Mouse (Mus musculus) bone marrow, adult 2 months (tissue): Measurements from ENCODE around the gene 2310034G01Rik. TPM values are rescaled to one million over a fixed set of nuclear protein-coding genes. Genes with fewer than 3 reads are reported as not detected.

Experiments
- H3K27ac ChIP-seq: fragments of 200-500 bp; 2 replicates; pipeline ENCODE4 v1.5.1; 2012; ENCODE audit warnings: low read depth, mild to moderate bottlenecking, control low read depth, inconsistent platforms, low read length; ENCODE audit not compliant: control insufficient read depth, poor library complexity, insufficient read depth
- H3K4me1 ChIP-seq: fragments of 200-500 bp; 2 replicates; pipeline ENCODE4 v1.6.1; 2011; ENCODE audit warnings: low read length; ENCODE audit not compliant: control insufficient read depth, insufficient read depth
- H3K4me3 ChIP-seq: fragments of 200-500 bp; replicated peaks from 2 replicates; pipeline ENCODE3; 2011; ENCODE audit warnings: mild to moderate bottlenecking, low read depth, low read length, control low read depth; ENCODE audit not compliant: control insufficient read depth
- CTCF ChIP-seq: fragments of 200-500 bp; IDR thresholded peaks from 2 replicates; pipeline ENCODE4 v1.5.1; 2011; ENCODE audit warnings: low read length, control low read depth; ENCODE audit not compliant: control insufficient read depth, insufficient read depth
- POLR2A ChIP-seq: fragments of 200-500 bp; IDR thresholded peaks from 2 replicates; pipeline ENCODE4 v1.6.1; 2011; ENCODE audit warnings: low read depth, mild to moderate bottlenecking, control low read depth, low read length, borderline replicate concordance; ENCODE audit not compliant: control insufficient read depth
- WGBS: fragments of 180-500 bp; shearing (Covaris S2); methylation state at CpG from one replicate; pipeline ENCODE4 v1.1.7; 2018; 5-methylcytosine and 5-hydroxymethylcytosine counted together
- polyA plus RNA-seq: library from polyadenylated mRNA; stranded (reverse); fragments of >200 nt; gene quantifications from 2 replicates; pipeline ENCODE4 v1.2.4, GENCODE M21; 2011; ENCODE audit warnings: low replicate concordance; ENCODE audit not compliant: missing spikeins, insufficient read depth, insufficient read length

2310034G01Rik gene
- 1.1 TPM in 1 of 2 replicates, not detected in the other for polyA plus RNA-seq

GRCm38 (mm10) chr19:46350168-46350932 lies at the start of gene 2310034G01Rik:
TSS of gene 2310034G01Rik (minus strand) at chr19:46350302.
- WGBS, result 36% methylated on average over 10 of the region's 10 CpGs
- Histone ChIP-seq H3K4me3 (peak within 1 kb of the TSS; percentile 67), H3K27ac (peak within 1 kb of the TSS; percentile 67), H3K4me1 (peaks cover 4% of the 10 kb centered on the region)
- no peak for TF ChIP-seq POLR2A
- no peak for TF ChIP-seq CTCF

GRCm38 (mm10) chr19:46399886-46400285 lies 49.8 kb upstream of the 2310034G01Rik start:
- no peak overlapping the region for H3K4me3 ChIP-seq
- H3K27ac ChIP-seq, result no peak overlapping the region
- WGBS, result 86% methylated on average over 7 of the region's 7 CpGs

GRCm38 (mm10) chr19:46399372-46399771 lies 49.3 kb upstream of the 2310034G01Rik start:
- 89% methylated on average over 6 of the region's 6 CpGs for WGBS
- TF ChIP-seq POLR2A, result no peak
- TF ChIP-seq CTCF, result no peak
- no peak overlapping the region for H3K4me3 ChIP-seq
- H3K4me1 ChIP-seq, result no peaks in the 10 kb centered on the region
- no peak overlapping the region for H3K27ac ChIP-seq

More at GRCm38 (mm10) chr19:46399886-46400285, 49.8 kb upstream of the 2310034G01Rik start:
- H3K4me1 ChIP-seq, result no peaks in the 10 kb centered on the region
- TF ChIP-seq CTCF, result no peak
- no peak for TF ChIP-seq POLR2A

DNA sequence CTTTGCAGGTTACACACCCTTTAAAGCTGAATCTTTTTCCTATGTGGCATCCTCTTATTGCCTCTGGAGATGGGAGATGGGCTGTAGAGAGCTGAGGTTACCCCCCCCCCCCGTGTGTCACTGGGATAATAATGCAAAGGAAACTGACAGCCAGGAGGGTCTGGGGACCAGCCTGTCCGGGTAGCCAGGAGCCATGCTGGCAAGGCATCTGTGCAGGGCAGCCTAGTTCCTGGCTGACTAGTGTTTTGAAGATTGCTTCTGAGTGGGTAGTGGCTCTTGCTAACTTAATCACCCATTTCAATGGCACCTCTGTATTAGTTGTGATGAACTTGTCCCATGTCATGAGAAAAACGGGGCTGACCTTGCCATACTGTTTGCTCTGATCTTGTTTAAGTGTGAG lies 48.3 kb upstream of the 2310034G01Rik start:
- 59% methylated on average over 3 of the region's 3 CpGs for WGBS
- H3K27ac ChIP-seq, result no peak overlapping the region
- TF ChIP-seq CTCF (no peak), POLR2A (no peak)
- H3K4me3 ChIP-seq, result no peak overlapping the region
- no peaks in the 10 kb centered on the region for H3K4me1 ChIP-seq

DNA sequence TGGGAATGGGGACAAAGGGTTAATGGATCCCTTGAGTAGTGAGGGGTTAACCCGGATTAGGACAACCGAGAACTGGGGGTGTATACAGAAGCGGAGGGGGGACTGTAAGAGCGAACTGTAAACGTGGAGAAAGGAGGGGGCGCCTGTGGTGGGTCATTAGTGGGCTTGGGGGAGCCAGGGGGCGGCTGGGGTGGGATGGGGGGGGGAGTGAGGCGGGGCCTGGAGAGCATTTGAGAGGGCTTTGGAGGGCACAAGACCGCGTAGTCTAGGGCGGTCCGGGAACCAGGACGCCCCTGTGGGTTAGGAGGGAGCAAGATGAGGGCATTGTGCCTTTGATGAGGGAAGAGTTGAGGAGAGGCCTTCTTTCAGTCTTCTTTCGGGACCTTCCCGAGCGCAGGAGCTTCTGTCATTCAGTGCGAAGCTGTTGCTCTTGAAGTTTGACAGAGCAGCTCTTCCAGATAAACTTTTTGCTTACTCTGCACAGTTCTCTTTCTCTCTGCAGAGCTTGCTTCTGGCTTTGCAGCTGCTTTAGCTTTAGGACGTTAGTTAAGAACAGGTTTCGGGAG lies 47.4 kb upstream of the 2310034G01Rik start:
- TF ChIP-seq POLR2A, result no peak
- no peak for TF ChIP-seq CTCF
- WGBS, result 2% methylated on average over 19 of the region's 19 CpGs
- peak overlapping the region; percentile 89 for H3K4me3 ChIP-seq
- H3K4me1 ChIP-seq, result no peaks in the 10 kb centered on the region
- H3K27ac ChIP-seq, result no peak overlapping the region

- no peaks in the 10 kb centered on the region for H3K4me1 ChIP-seq
- under 1% methylated on average over 57 of the region's 57 CpGs for WGBS
These were observed 46.8 kb upstream of the 2310034G01Rik start, which contains the start of gene Sufu for GRCm38 (mm10) chr19:46396686-46397435. TSS of gene Sufu (plus strand) at chr19:46396896.

GRCm38 (mm10) chr19:46396109-46396508 lies 46.0 kb upstream of the 2310034G01Rik start:
- H3K4me1 ChIP-seq, result no peaks in the 10 kb centered on the region
- peak overlapping the region; percentile 15 for H3K4me3 ChIP-seq
- 6% methylated on average over 8 of the region's 8 CpGs for WGBS
- H3K27ac ChIP-seq, result no peak overlapping the region
- TF ChIP-seq POLR2A (no peak), CTCF (no peak)

More at GRCm38 (mm10) chr19:46396686-46397435, 46.8 kb upstream of the 2310034G01Rik start, which contains the start of gene Sufu:
- 0 out of 2 replicates have a peak, but pooled peaks have one; percentile 57 for TF ChIP-seq POLR2A
- TF ChIP-seq CTCF, result peak; percentile 94
- Histone ChIP-seq H3K27ac (peak within 1 kb of the TSS; percentile 1; the same call in 1 of the 2 replicates), H3K4me3 (peak within 1 kb of the TSS; percentile 95)
